Mouse (Mus musculus) myocyte (in vitro differentiated cells): ENCODE data around the gene Wdr11.

ENCODE experiments used
- E2F4 ChIP-seq: IDR thresholded peaks from one replicate; pipeline ENCODE4 v1.6.1; 2011; ENCODE audit warnings: mild to moderate bottlenecking, control low read depth, moderate library complexity; ENCODE audit not compliant: insufficient read depth
- POLR2A ChIP-seq: IDR thresholded peaks from one replicate; pipeline ENCODE4 v1.6.1; 2011; ENCODE audit warnings: low read depth, mild to moderate bottlenecking, control low read depth, moderate library complexity; ENCODE audit not compliant: insufficient read length
- TCF12 ChIP-seq: IDR thresholded peaks from one replicate; pipeline ENCODE4 v1.6.1; 2011; ENCODE audit warnings: mild to moderate bottlenecking, control low read depth; ENCODE audit not compliant: poor library complexity, insufficient read depth, severe bottlenecking
- TCF3 ChIP-seq: IDR thresholded peaks from one replicate; pipeline ENCODE4 v1.6.1; 2011; ENCODE audit warnings: low read depth, control low read depth; ENCODE audit not compliant: insufficient read length

- TF ChIP-seq E2F4: no peak
- no peak for TF ChIP-seq POLR2A
- TF ChIP-seq TCF3: no peak
- no peak for TF ChIP-seq TCF12
These were observed 29.5 kb downstream of the Wdr11 start for GRCm38 (mm10) chr7:129621141-129621540.
